Mouse (Mus musculus) kidney, postnatal 4 days (tissue): ENCODE data around the gene Rfx4.
A peak's percentile ranks its signal among the peaks of the same experiment; 100 is the strongest.

Experiments
- DNase-seq, 2 experiments: peaks; one replicate each; pipeline ENCODE4 v3.0.0; 2021; ENCODE audit warnings: mixed read lengths in 2 of 2

Rfx4 gene

GRCm38 (mm10) chr10:84871921-84872320, 116.1 kb downstream of the Rfx4 start:
- DNase-seq, result no peak

- peak; percentile 50 to 56 for DNase-seq
Observed at GRCm38 (mm10) chr10:84879823-84880571, 124.1 kb downstream of the Rfx4 start.

- no peak for DNase-seq
Observed at GRCm38 (mm10) chr10:84882528-84882927, 126.7 kb downstream of the Rfx4 start.

- DNase-seq, result no peak
Observed at GRCm38 (mm10) chr10:84885341-84885884, 129.6 kb downstream of the Rfx4 start.

- peak; percentile 59 to 72 for DNase-seq
Observed at GRCm38 (mm10) chr10:84886221-84886627, 130.4 kb downstream of the Rfx4 start.

- peak; percentile 32 to 51 for DNase-seq
Observed at GRCm38 (mm10) chr10:84886785-84887184, 130.9 kb downstream of the Rfx4 start.

- DNase-seq, result no peak
Observed at GRCm38 (mm10) chr10:84889096-84889846, 133.4 kb downstream of the Rfx4 start.

GRCm38 (mm10) chr10:84895810-84896358, 140.0 kb downstream of the Rfx4 start:
- peak in 1 of 2 experiments; percentile 38 for DNase-seq

- DNase-seq, result no peak
Observed at GRCm38 (mm10) chr10:84896941-84897930, 141.4 kb downstream of the Rfx4 start.

GRCm38 (mm10) chr10:84898144-84898979, 142.5 kb downstream of the Rfx4 start:
- no peak for DNase-seq

- no peak for DNase-seq
Observed at GRCm38 (mm10) chr10:84901676-84902075, 145.8 kb downstream of the Rfx4 start.

- DNase-seq, result no peak
Observed at GRCm38 (mm10) chr10:84902213-84902612, 146.4 kb downstream of the Rfx4 start.

- peak in 1 of 2 experiments; percentile 24 for DNase-seq
Observed at GRCm38 (mm10) chr10:84903307-84903706, 147.4 kb downstream of the Rfx4 start.

GRCm38 (mm10) chr10:84903742-84904141, 147.9 kb downstream of the Rfx4 start:
- DNase-seq, result peak; percentile 20 to 29

- DNase-seq, result no peak
Observed at GRCm38 (mm10) chr10:84906895-84907294, 151.0 kb downstream of the Rfx4 start.

- no peak for DNase-seq
Observed at GRCm38 (mm10) chr10:84908006-84908405, 152.1 kb downstream of the Rfx4 start.

- no peak for DNase-seq
Observed at GRCm38 (mm10) chr10:84908471-84908870, 152.6 kb downstream of the Rfx4 start.

GRCm38 (mm10) chr10:84909021-84909801, 153.3 kb downstream of the Rfx4 start:
- DNase-seq, result peak in 1 of 2 experiments; percentile 18

GRCm38 (mm10) chr10:84910194-84910593, 154.3 kb downstream of the Rfx4 start:
- no peak for DNase-seq

GRCm38 (mm10) chr10:84910758-84911384, 155.0 kb downstream of the Rfx4 start:
- DNase-seq, result no peak
